Mouse (Mus musculus): ENCODE measurements around the gene Alox5ap. TPM values are rescaled to one million over a fixed set of nuclear protein-coding genes. Genes with fewer than 3 reads are reported as not detected.

The Alox5ap gene
- polyA plus RNA-seq, 1 experiment from 2014 or later: 4.5 TPM

Small RNA genes lying within 50 kb of the gene (microRNA-seq; reads per million reads assigned to microRNA genes)
- gene Gm24105: not detected

Other genes with a start within 250 kb of the Alox5ap start
- gene Uspl1, start 80.4 kb upstream of the Alox5ap start, polyA plus RNA-seq (2016; fragmentation: Nextera tagmentation; extraction: Ambion mirVana): 45.9 and 53.7 TPM in 2 replicates
- 757 and 1,068 TPM in 2 replicates for gene Hmgb1, start 80.3 kb upstream of the Alox5ap start, polyA plus RNA-seq (2016; fragmentation: Nextera tagmentation; extraction: Ambion mirVana)
- 0.26 and 0.62 TPM in 2 replicates for gene Medag, start 147.0 kb downstream of the Alox5ap start, polyA plus RNA-seq (2016; fragmentation: Nextera tagmentation; extraction: Ambion mirVana)
- 0.58 and 0.78 TPM in 2 replicates for gene Tex26, start 174.9 kb downstream of the Alox5ap start, polyA plus RNA-seq (2016; fragmentation: Nextera tagmentation; extraction: Ambion mirVana)